Mouse (Mus musculus) layer of hippocampus, adult 9-10 months (tissue): Measurements from ENCODE around the gene Ston1.

Source experiments
- DNase-seq: peaks from one replicate; pipeline ENCODE4 v3.0.0; 2022; ENCODE audit warnings: low spot score

Ston1 gene

GRCm38 (mm10) chr17:88675310-88676309 lies 78.1 kb downstream of the Ston1 start:
- DNase-seq: peak; percentile 9

GRCm38 (mm10) chr17:88688226-88688625 lies 90.7 kb downstream of the Ston1 start:
- DNase-seq: no peak

- no peak for DNase-seq
These were observed 99.3 kb downstream of the Ston1 start for GRCm38 (mm10) chr17:88696656-88697333.

- DNase-seq: no peak
These were observed 103.4 kb downstream of the Ston1 start for GRCm38 (mm10) chr17:88700901-88701300.

GRCm38 (mm10) chr17:88702345-88702744 lies 104.9 kb downstream of the Ston1 start:
- DNase-seq: no peak

- no peak for DNase-seq
These were observed 105.6 kb downstream of the Ston1 start for GRCm38 (mm10) chr17:88703112-88703511.

GRCm38 (mm10) chr17:88706231-88706649 lies 108.8 kb downstream of the Ston1 start:
- DNase-seq: no peak
